Mouse (Mus musculus): ENCODE measurements at regions not wholly inside any gene's neighbourhood (a gene's known extent, or its start where the extent isn't known, plus 50 kb on each side); places are given as distances from the start of the nearest gene placed in this dataset.

- no peak for TF ChIP-seq CTCF (conservative IDR thresholded peaks at IDR 0.05; ENCODE audit: low read length)
- TF ChIP-seq POU5F1 (IDR thresholded peaks at IDR 0.05; ENCODE audit: borderline replicate concordance, low read length): no peak
Observed at GRCm38 (mm10) chr15:52236220-52236619, 1648.5 kb upstream of the Gm7489 start.

All from E14TG2a.4 (cell line).